Mouse (Mus musculus) heart, postnatal 0 days (tissue): ENCODE data around the gene Fcor. TPM values are rescaled to one million over a fixed set of nuclear protein-coding genes. Genes with fewer than 3 reads are reported as not detected.

Experiments used
- ATAC-seq: fragments of 200-750 bp; cut with Nextera tagmentation; 2 replicates; pipeline ENCODE4 v1.8.0; 2017; ENCODE audit warnings: low read depth, moderate number of reproducible peaks, moderate library complexity; ENCODE audit not compliant: insufficient read depth
- DNase-seq: peaks from one replicate; pipeline ENCODE4 v3.0.0-alpha.2; 2016; ENCODE audit warnings: low spot score
- H3K27ac ChIP-seq: fragments of 300-500 bp; sonication (generic); 2 replicates; pipeline ENCODE4 v1.5.1; 2014; ENCODE audit warnings: low read depth, mild to moderate bottlenecking
- H3K27me3 ChIP-seq: fragments of 300-500 bp; sonication (generic); 2 replicates; pipeline ENCODE4 v1.6.1; 2014; ENCODE audit warnings: low read length, mixed read lengths; ENCODE audit not compliant: control insufficient read depth, insufficient read depth
- H3K36me3 ChIP-seq: fragments of 300-500 bp; sonication (generic); replicated peaks from 2 replicates; pipeline ENCODE4 v1.6.1; 2014; ENCODE audit warnings: low read length, mixed read lengths; ENCODE audit not compliant: control insufficient read depth, insufficient read depth
- H3K4me1 ChIP-seq: fragments of 300-500 bp; sonication (generic); 2 replicates; pipeline ENCODE4 v1.6.1; 2014; ENCODE audit warnings: antibody characterized with exemption; ENCODE audit not compliant: control insufficient read depth, insufficient read depth
- H3K4me2 ChIP-seq: fragments of 300-500 bp; sonication (generic); 2 replicates; pipeline ENCODE4 v1.6.1; 2014; ENCODE audit warnings: low read depth, mild to moderate bottlenecking, low read length, moderate library complexity
- H3K4me3 ChIP-seq: fragments of 300-500 bp; sonication (generic); 2 replicates; pipeline ENCODE4 v1.5.1; 2014; ENCODE audit warnings: low read depth, low read length
- H3K9ac ChIP-seq: fragments of 300-500 bp; sonication (generic); replicated peaks from 2 replicates; pipeline ENCODE4 v1.6.1; 2014; ENCODE audit warnings: low read depth, low read length, mixed read lengths
- H3K9me3 ChIP-seq: fragments of 300-500 bp; sonication (generic); replicated peaks from 2 replicates; pipeline ENCODE4 v1.6.1; 2016; ENCODE audit warnings: low read length; ENCODE audit not compliant: control insufficient read depth
- CTCF ChIP-seq: IDR thresholded peaks from 2 replicates; pipeline ENCODE4 v1.5.1; 2016; ENCODE audit warnings: antibody characterized with exemption, control low read depth, low read depth
- EP300 ChIP-seq: IDR thresholded peaks from 2 replicates; pipeline ENCODE4 v1.6.1; 2016; ENCODE audit warnings: antibody characterized with exemption, low read depth
- WGBS: fragments of 180-500 bp; shearing (Covaris S2); extraction: QIAGEN DNeasy Blood & Tissue Kit; methylation state at CpG from one replicate; pipeline ENCODE4 v1.1.7; 2014; 5-methylcytosine and 5-hydroxymethylcytosine counted together
- polyA plus RNA-seq: library from polyadenylated mRNA; unstranded; fragments of >200 nt; fragmentation: Nextera tagmentation; extraction: Ambion mirVana; gene quantifications from 2 replicates; pipeline ENCODE4 v1.2.1, GENCODE M21; 2015
- total RNA-seq: library from RNA; depleted of rRNA; stranded (reverse); fragments of >200 nt; gene quantifications from 2 replicates; pipeline ENCODE4 v1.2.3, GENCODE M21; 2014; ENCODE audit warnings: low replicate concordance

Gene Fcor
- total and polyA plus RNA-seq, 2 experiments from 2014 or later: 1.3 TPM; not detected in 1

- Histone ChIP-seq H3K27me3 (no peaks in the 10 kb centered on the region), H3K4me1 (no peaks in the 10 kb centered on the region), H3K36me3 (no peaks in the 10 kb centered on the region), H3K4me3 (no peak overlapping the region), H3K9me3 (no peaks in the 10 kb centered on the region), H3K4me2 (no peak overlapping the region), H3K9ac (no peak overlapping the region), H3K27ac (no peak overlapping the region)
- no peak for DNase-seq
- WGBS: 68% methylated on average over 11 of the region's 11 CpGs
- ATAC-seq: no peak
- TF ChIP-seq EP300 (no peak), CTCF (no peak)
Observed at GRCm38 (mm10) chr8:3654726-3655508, 17.2 kb downstream of the Fcor start.

DNA sequence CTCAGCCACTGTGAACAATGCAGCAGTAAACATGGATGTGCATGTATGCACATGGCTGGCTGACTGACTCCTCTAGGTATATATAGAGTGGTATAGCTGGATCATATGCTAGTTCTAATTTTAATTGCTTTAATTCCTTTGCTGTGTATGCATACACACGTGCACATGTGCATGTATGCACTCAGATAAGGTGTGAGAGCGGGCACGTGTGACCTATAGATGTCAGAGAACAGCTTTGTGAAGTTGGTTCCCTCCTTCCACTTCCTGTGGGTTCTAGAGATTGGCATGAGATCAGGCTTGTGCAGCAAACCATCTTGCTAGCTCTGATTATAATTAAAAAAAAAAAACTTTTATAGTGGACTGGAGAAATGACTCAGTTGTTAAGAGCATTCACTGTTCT, 19.3 kb downstream of the Fcor start:
- DNase-seq: no peak
- Histone ChIP-seq H3K9me3 (no peaks in the 10 kb centered on the region), H3K36me3 (no peaks in the 10 kb centered on the region), H3K27me3 (no peaks in the 10 kb centered on the region), H3K27ac (no peak overlapping the region), H3K4me1 (no peaks in the 10 kb centered on the region), H3K9ac (no peak overlapping the region), H3K4me2 (no peak overlapping the region), H3K4me3 (no peak overlapping the region)
- ATAC-seq: no peak
- TF ChIP-seq EP300: no peak
- no peak for TF ChIP-seq CTCF
- WGBS: 47% methylated on average over 3 of the region's 3 CpGs

GRCm38 (mm10) chr8:3648990-3649389, 23.2 kb downstream of the Fcor start:
- Histone ChIP-seq H3K9ac (no peak overlapping the region), H3K4me1 (no peaks in the 10 kb centered on the region), H3K4me2 (no peak overlapping the region), H3K27ac (no peak overlapping the region), H3K4me3 (no peak overlapping the region), H3K36me3 (no peaks in the 10 kb centered on the region), H3K9me3 (no peaks in the 10 kb centered on the region), H3K27me3 (no peaks in the 10 kb centered on the region)
- ATAC-seq (no peak), DNase-seq (no peak)
- WGBS: 53% methylated on average over 1 of the region's 1 CpGs
- no peak for TF ChIP-seq CTCF
- no peak for TF ChIP-seq EP300

DNA sequence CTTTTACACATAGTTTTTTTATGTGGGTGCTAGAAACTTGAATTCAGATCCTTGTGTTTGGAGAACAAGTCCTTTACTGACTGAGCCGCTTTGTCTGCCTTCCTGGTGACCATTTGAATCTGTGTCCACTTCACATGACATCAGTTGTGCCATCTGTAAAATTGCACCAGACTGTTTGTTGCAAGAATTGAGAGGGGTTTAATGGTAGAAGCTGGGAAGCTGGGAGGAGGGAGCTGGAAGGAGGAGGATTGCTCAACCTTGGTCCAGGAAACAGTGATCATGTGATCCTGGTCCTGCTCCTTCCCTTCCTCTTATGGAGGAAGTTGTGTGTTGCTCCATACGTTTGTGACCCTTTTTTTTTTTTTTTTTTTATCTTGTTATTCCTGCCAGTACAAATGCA, 23.9 kb downstream of the Fcor start:
- no peak overlapping the region for H3K27ac ChIP-seq
- TF ChIP-seq EP300: no peak
- no peak for TF ChIP-seq CTCF
- no peak for DNase-seq
- H3K9ac ChIP-seq: no peak overlapping the region
- no peaks in the 10 kb centered on the region for H3K27me3 ChIP-seq
- no peaks in the 10 kb centered on the region for H3K4me1 ChIP-seq
- no peaks in the 10 kb centered on the region for H3K36me3 ChIP-seq
- H3K9me3 ChIP-seq: no peaks in the 10 kb centered on the region
- H3K4me3 ChIP-seq: no peak overlapping the region
- 51% methylated on average over 2 of the region's 2 CpGs for WGBS
- no peak overlapping the region for H3K4me2 ChIP-seq
- no peak for ATAC-seq

- no peak for ATAC-seq
- no peak for DNase-seq
- no peaks in the 10 kb centered on the region for H3K36me3 ChIP-seq
- no peaks in the 10 kb centered on the region for H3K4me1 ChIP-seq
- H3K4me3 ChIP-seq: no peak overlapping the region
- 66% methylated on average over 4 of the region's 4 CpGs for WGBS
- TF ChIP-seq EP300 (no peak), CTCF (no peak)
- H3K9me3 ChIP-seq: no peaks in the 10 kb centered on the region
- H3K27ac ChIP-seq: no peak overlapping the region
- H3K9ac ChIP-seq: no peak overlapping the region
- no peaks in the 10 kb centered on the region for H3K27me3 ChIP-seq
- H3K4me2 ChIP-seq: no peak overlapping the region
Observed at GRCm38 (mm10) chr8:3647561-3647960, 24.6 kb downstream of the Fcor start.
